In genomic region chr6:38941016-38941415, GRCm38 (mm10) we compare ENCODE assay signal across 18 mouse cellular contexts.
A peak's percentile ranks its signal among the peaks of the same experiment; 100 is the strongest.
DNase-seq lines count a peak whose midpoint lies in the region; ATAC-seq and TF ChIP-seq lines count a peak whose summit lies in the region.
"Had no signal": no experiment of that assay in that cellular context is flagged by ENCODE, and none has a peak within 500 bp of the region (broad histone marks: within the 10 kb centered on the region; RNA-seq: fewer than 3 reads in every experiment).

No protein-coding gene starts in this region.

- peak; percentile 30; the same call in 1 of the 2 replicates for ATAC-seq in liver, embryonic 16.5 days (ENCODE audit: low read depth)
- ATAC-seq: forebrain, embryonic 15.5 days; midbrain, embryonic 13.5 days had no signal

- no peak for TF ChIP-seq CTCF in kidney, adult 2 months (conservative IDR thresholded peaks at IDR 0.05; ENCODE audit: insufficient read depth, insufficient read length, low read depth, low read length)

- H3K27ac ChIP-seq in kidney, adult 2 months (ENCODE audit: insufficient read depth, low read depth, low read length) = no peak overlapping the region
- peak overlapping the region; percentile 27; the same call in 1 of the 2 replicates for H3K27ac ChIP-seq in liver, embryonic 16.5 days (ENCODE audit: low read length)
- H3K27ac ChIP-seq: embryonic facial prominence, embryonic 15.5 days; forebrain, embryonic 15.5 days; hindbrain, embryonic 12.5 days; midbrain, embryonic 13.5 days; neural tube, embryonic 13.5 days; stomach, postnatal 0 days had no signal

- H3K9me3 ChIP-seq in liver, embryonic 16.5 days (replicated peaks; ENCODE audit: control insufficient read depth, low read length) = no peaks in the 10 kb centered on the region
- H3K9me3 ChIP-seq: embryonic facial prominence, embryonic 15.5 days; forebrain, embryonic 15.5 days; hindbrain, embryonic 12.5 days; neural tube, embryonic 13.5 days had no signal

- no peak overlapping the region for H3K4me2 ChIP-seq in liver, embryonic 16.5 days (ENCODE audit: low read depth, low read length)
- H3K4me2 ChIP-seq: embryonic facial prominence, embryonic 15.5 days; forebrain, embryonic 15.5 days; hindbrain, embryonic 12.5 days; midbrain, embryonic 13.5 days; neural tube, embryonic 13.5 days had no signal

- H3K36me3 ChIP-seq in kidney, adult 2 months (ENCODE audit: control insufficient read depth, insufficient read depth, low read length) = no peaks in the 10 kb centered on the region
- no peaks in the 10 kb centered on the region for H3K36me3 ChIP-seq in liver, embryonic 16.5 days (ENCODE audit: control insufficient read depth, insufficient read depth)
- H3K36me3 ChIP-seq: embryonic facial prominence, embryonic 15.5 days; forebrain, embryonic 15.5 days; hindbrain, embryonic 12.5 days; midbrain, embryonic 13.5 days; neural tube, embryonic 13.5 days had no signal

- H3K9ac ChIP-seq in liver, embryonic 16.5 days (ENCODE audit: low read depth, low read length) = no peak overlapping the region
- H3K9ac ChIP-seq: embryonic facial prominence, embryonic 15.5 days; forebrain, embryonic 15.5 days; hindbrain, embryonic 12.5 days; midbrain, embryonic 13.5 days; neural tube, embryonic 13.5 days had no signal

- H3K27me3 ChIP-seq in kidney, adult 2 months (replicated peaks; ENCODE audit: control insufficient read depth, insufficient read depth, low read length) = no peaks in the 10 kb centered on the region
- H3K27me3 ChIP-seq in liver, embryonic 16.5 days (ENCODE audit: control insufficient read depth, insufficient read depth, low read depth, low read length) = no peaks in the 10 kb centered on the region
- H3K27me3 ChIP-seq: embryonic facial prominence, embryonic 15.5 days; forebrain, embryonic 15.5 days; hindbrain, embryonic 12.5 days; midbrain, embryonic 13.5 days; neural tube, embryonic 13.5 days had no signal

- 0 out of 2 replicates have a peak, but pooled peaks cover 2% of the 10 kb centered on the region for H3K4me1 ChIP-seq in kidney, adult 2 months (ENCODE audit: control insufficient read depth, insufficient read depth, low read length)
- H3K4me1 ChIP-seq in liver, embryonic 16.5 days (ENCODE audit: control insufficient read depth, low read depth, low read length) = peaks cover 6% of the 10 kb centered on the region
- H3K4me1 ChIP-seq: embryonic facial prominence, embryonic 15.5 days; hindbrain, embryonic 12.5 days; midbrain, embryonic 13.5 days; neural tube, embryonic 13.5 days had no signal

- H3K4me3 ChIP-seq in kidney, adult 2 months (ENCODE audit: insufficient read depth, low read depth, low read length) = no peak overlapping the region
- no peak overlapping the region for H3K4me3 ChIP-seq in liver, embryonic 16.5 days (ENCODE audit: low read depth, low read length)
- H3K4me3 ChIP-seq: embryonic facial prominence, embryonic 15.5 days; forebrain, embryonic 15.5 days; hindbrain, embryonic 12.5 days; midbrain, embryonic 13.5 days; neural tube, embryonic 13.5 days had no signal

- WGBS in kidney, adult 2 months = 65% methylated on average over 1 of the region's 1 CpGs
- 76% methylated on average over 1 of the region's 1 CpGs for WGBS in liver, embryonic 16.5 days (ENCODE audit: insufficient replicate concordance)

- DNase-seq in kidney, adult 2 months = peak; percentile 71
- no peak for DNase-seq in kidney, adult 8-10 months
- peak; percentile 32 to 43 for DNase-seq in right cerebral cortex, postnatal 10 days (ENCODE audit: low spot score in 2 of 2)
- DNase-seq in right cerebral cortex, postnatal 25 days = no peak
- DNase-seq in telencephalon, adult 2 months (ENCODE audit: low read depth, low spot score) = peak; percentile 49
- DNase-seq in frontal cortex, postnatal 36 days (ENCODE audit: low spot score in 2 of 2) = no peak
- no peak for DNase-seq in thymus, postnatal 0 days (ENCODE audit: low spot score)
- DNase-seq: cerebellum, postnatal 14 days; gastrocnemius, postnatal 14 days; kidney, adult 18-20 months; right cerebral cortex, postnatal 14 days had no signal

- no peak for TF ChIP-seq POLR2A in kidney, adult 2 months (IDR thresholded peaks at IDR 0.05; ENCODE audit: low read depth, low read length)

Comparison
In these comparisons a context has a peak if more than half of its experiments do, and no peak if none do; other contexts are left out.
1. DNase-seq: peak in kidney, adult 2 months (single experiment), right cerebral cortex, postnatal 10 days (2 of 2) and telencephalon, adult 2 months (single experiment); none in kidney, adult 8-10 months (0 of 2), right cerebral cortex, postnatal 25 days (single experiment), frontal cortex, postnatal 36 days (0 of 2) and thymus, postnatal 0 days (single experiment).